Mouse (Mus musculus) cerebellum, adult 2 months (tissue): ENCODE results near the gene Serpinb9b. TPM values are rescaled to one million over a fixed set of nuclear protein-coding genes. Genes with fewer than 3 reads are reported as not detected.
"Not testable (repeated sequence)": the region's sequence is repeated elsewhere in the genome, so short reads cannot be mapped to it uniquely, and the experiment has no call there.

Experiments
- DNase-seq, 2 experiments: peaks; one replicate each; pipeline ENCODE4 v3.0.0; 2021
- H3K27ac ChIP-seq: fragments of 200-500 bp; 2 replicates; pipeline ENCODE4 v1.5.1; 2012; ENCODE audit warnings: low read length, control low read depth, inconsistent platforms; ENCODE audit not compliant: insufficient read depth
- H3K27me3 ChIP-seq: fragments of 200-500 bp; 2 replicates; pipeline ENCODE4 v1.6.1; 2012; ENCODE audit warnings: inconsistent platforms, mild to moderate bottlenecking, low read length, moderate library complexity; ENCODE audit not compliant: control insufficient read depth, insufficient read depth
- H3K4me1 ChIP-seq: fragments of 200-500 bp; 2 replicates; pipeline ENCODE4 v1.6.1; 2011; ENCODE audit warnings: low read length; ENCODE audit not compliant: control insufficient read depth, insufficient read depth
- H3K4me3 ChIP-seq: fragments of 200-500 bp; replicated peaks from 2 replicates; pipeline ENCODE3; 2011; ENCODE audit warnings: mild to moderate bottlenecking, low read depth, low read length, control low read depth; ENCODE audit not compliant: insufficient read depth
- CTCF ChIP-seq: fragments of 200-500 bp; IDR thresholded peaks from 2 replicates; pipeline ENCODE4 v1.5.1; 2011; ENCODE audit warnings: low read depth, mild to moderate bottlenecking, control low read depth, low read length, moderate library complexity, borderline replicate concordance; ENCODE audit not compliant: insufficient read depth
- POLR2A ChIP-seq: fragments of 200-500 bp; IDR thresholded peaks from 2 replicates; pipeline ENCODE4 v1.6.1; 2011; ENCODE audit warnings: low read length, control low read depth, borderline replicate concordance; ENCODE audit not compliant: insufficient read depth
- WGBS: fragments of 180-500 bp; shearing (Covaris S2); methylation state at CpG from one replicate; pipeline ENCODE4 v1.1.7; 2018; 5-methylcytosine and 5-hydroxymethylcytosine counted together
- polyA plus RNA-seq: library from polyadenylated mRNA; depleted of rRNA; stranded (reverse); fragments of >200 nt; gene quantifications from 2 replicates; pipeline ENCODE4 v1.2.3, GENCODE M21; 2012

The Serpinb9b gene
- polyA plus RNA-seq, 1 experiment, result 0.03 TPM

DNA sequence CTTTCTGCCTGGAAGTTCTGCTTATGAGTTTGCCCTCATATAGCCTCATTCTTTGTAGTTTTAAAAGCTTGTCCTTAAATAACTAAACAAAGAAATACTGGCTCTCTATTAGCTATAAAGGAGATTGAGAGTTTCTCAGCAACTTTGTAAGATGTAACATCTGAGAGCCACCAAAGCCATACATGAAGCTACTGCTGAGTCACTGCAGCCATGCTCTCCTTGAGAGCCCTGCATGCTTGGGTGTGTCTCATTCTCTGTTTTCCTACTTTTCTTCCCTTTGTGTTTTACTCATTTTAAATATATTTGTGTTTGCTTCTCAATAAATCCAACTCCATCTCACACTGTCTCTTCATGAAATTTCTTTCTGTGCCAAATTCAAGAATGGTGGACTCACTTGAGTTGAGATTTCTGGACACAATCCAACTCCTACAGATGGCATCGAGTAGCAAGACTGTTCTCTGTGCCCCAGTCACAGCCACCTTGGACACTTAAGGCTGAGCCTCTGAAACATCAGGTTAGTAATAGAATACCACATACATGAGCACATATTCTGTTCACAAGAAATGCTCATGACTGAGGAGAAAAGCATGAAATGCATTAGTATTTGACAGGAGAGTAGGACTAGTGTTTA lies 674 bp upstream of the Serpinb9b start:
- TF ChIP-seq CTCF, result no peak
- TF ChIP-seq POLR2A, result no peak
- 0% methylated on average over 1 of the region's 1 CpGs for WGBS
- Histone ChIP-seq H3K4me1 (no peaks in the 10 kb centered on the region), H3K27me3 (no peaks in the 10 kb centered on the region), H3K27ac (no peak overlapping the region), H3K4me3 (no peak overlapping the region)
- peak in 1 of 2 experiments; percentile 3 for DNase-seq

DNA sequence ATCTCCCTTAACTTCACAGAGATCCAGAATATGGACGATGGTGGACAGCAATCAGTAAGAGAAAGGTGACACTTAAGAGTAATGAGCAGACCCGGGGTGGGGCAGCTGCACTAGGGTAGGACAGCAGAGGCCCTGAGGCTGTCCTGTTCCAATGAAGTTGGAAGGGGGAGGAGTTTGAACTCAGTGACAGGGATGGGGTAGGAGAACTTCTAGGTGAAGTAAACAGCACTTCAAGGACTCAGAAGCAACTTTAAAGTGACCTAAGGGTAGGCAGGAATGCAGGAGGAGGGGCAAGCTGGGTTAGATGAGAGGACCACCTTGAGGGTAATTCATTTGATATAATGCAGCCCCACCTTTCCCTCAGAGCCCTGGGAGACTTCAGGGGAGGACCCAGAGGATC lies 930 bp downstream of the Serpinb9b start:
- no peak overlapping the region for H3K27ac ChIP-seq
- H3K4me1 ChIP-seq, result no peaks in the 10 kb centered on the region
- no peak for DNase-seq
- TF ChIP-seq CTCF (no peak), POLR2A (no peak)
- no peaks in the 10 kb centered on the region for H3K27me3 ChIP-seq
- WGBS, result 77% methylated on average over 2 of the region's 2 CpGs
- no peak overlapping the region for H3K4me3 ChIP-seq

DNA sequence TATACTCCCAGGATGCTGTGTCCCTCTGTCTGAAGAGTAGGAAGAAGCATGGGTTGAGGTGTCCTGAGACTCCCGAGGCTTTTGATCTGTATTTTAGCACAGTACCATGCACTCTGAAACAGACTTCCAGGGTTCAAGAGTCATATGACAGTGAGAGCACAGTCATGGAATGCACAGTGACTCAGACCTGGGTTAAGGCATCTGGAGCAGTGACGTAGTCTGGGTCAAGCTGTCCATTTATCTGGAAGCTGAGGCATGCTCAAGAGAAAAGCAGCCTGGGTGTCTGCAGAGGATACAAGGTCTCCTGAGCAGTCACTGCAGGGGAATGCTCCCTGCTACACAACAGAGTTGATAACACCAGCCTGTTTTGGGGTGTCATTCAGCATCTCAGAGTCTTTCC lies 1.3 kb downstream of the Serpinb9b start:
- WGBS, result 91% methylated on average over 2 of the region's 2 CpGs
- no peak for DNase-seq
- H3K27me3 ChIP-seq, result no peaks in the 10 kb centered on the region
- H3K4me1 ChIP-seq, result no peaks in the 10 kb centered on the region
- no peak overlapping the region for H3K4me3 ChIP-seq
- H3K27ac ChIP-seq, result no peak overlapping the region
- TF ChIP-seq CTCF, result no peak
- TF ChIP-seq POLR2A, result no peak

DNA sequence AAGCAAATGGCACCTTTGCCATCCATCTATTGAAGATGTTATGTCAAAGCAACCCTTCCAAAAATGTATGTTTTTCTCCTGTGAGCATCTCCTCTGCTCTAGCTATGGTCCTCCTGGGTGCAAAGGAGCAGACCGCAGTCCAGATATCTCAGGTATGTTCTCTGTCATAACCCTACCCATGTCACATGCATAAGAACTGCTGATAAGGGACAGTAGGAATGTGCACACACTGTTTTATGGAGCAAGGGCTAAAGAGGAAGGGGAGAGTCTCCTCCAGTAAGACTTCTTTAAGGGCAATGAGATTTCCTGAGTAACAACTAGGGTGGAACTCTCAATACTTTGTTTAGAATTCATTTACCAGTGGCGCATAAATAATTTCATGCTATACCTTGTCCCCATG lies 2.3 kb downstream of the Serpinb9b start:
- not testable (repeated sequence) for H3K4me3 ChIP-seq, H3K27ac ChIP-seq, DNase-seq, H3K27me3 ChIP-seq, H3K4me1 ChIP-seq
- 99% methylated on average over 2 of the region's 2 CpGs for WGBS

DNA sequence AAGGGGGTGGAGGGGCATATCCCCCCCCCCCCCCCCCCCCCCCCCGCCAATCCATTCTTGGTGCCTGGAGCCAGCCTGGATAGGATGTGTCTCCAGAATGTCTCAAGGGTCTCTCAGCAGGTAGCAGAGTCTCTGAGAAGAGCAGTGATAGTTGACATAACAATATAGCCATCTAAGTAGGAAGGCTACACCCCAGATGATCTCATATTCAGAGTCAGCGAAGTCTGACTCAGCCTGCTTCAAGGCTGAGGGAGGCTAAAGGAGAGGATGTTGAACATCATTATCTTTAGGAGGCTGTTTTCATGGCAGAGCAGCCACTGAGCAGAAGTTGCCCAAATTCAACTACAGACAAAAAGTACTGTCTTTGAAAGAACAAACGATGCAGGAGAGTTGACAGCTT lies 3.1 kb downstream of the Serpinb9b start:
- WGBS, result 74% methylated on average over 3 of the region's 3 CpGs
- no peaks in the 10 kb centered on the region for H3K4me1 ChIP-seq
- no peak for TF ChIP-seq CTCF
- no peak for TF ChIP-seq POLR2A

DNA sequence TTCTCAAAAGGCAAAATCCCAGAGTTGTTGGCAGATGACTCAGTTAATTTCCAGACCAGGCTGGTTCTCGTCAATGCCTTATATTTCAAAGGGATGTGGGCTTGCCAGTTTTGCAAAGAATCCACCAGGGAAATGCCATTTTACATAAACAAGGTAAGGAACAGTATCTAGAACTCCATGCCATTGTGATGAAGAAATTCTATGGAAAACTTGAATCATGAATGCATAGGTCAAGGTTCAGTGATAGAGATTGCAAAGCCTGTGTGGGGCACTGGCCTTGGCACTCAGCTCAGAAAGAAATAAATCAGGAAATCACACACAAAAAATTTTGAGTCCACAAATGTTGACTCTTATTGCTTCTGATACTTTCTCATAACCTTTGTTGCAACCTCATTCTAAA lies 8.3 kb downstream of the Serpinb9b start:
- TF ChIP-seq CTCF, result no peak
- no peak for TF ChIP-seq POLR2A
- no peak overlapping the region for H3K4me3 ChIP-seq
- H3K27me3 ChIP-seq, result no peaks in the 10 kb centered on the region
- H3K4me1 ChIP-seq, result no peaks in the 10 kb centered on the region
- WGBS, result 65% methylated on average over 1 of the region's 1 CpGs
- no peak for DNase-seq
- H3K27ac ChIP-seq, result no peak overlapping the region

More for the DNA sequence above, 3.1 kb downstream of the Serpinb9b start:
- no peak for DNase-seq
- no peak overlapping the region for H3K27ac ChIP-seq
- H3K27me3 ChIP-seq, result no peaks in the 10 kb centered on the region
- no peak overlapping the region for H3K4me3 ChIP-seq

DNA sequence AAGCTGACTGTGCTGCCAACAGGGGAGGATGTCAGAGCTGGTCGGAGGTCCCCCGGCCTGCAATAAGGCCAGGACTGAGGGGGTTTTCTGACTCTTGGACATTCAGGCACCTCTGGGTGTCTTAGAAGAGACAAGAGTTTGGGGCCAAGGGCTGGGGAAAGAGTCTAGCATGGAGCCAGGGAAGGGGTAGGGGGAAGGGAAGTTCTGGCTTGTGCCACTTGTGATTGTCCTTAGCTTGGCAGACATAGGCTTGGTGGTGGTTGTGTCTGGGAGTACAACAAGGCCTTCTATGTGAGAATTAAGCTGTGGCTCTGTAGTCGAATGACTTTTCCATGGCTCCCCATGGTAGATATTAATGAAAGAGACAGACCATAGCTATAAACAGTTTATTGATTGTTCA lies 16.3 kb downstream of the Serpinb9b start:
- Histone ChIP-seq H3K27me3 (no peaks in the 10 kb centered on the region), H3K4me1 (no peaks in the 10 kb centered on the region), H3K4me3 (no peak overlapping the region), H3K27ac (no peak overlapping the region)
- TF ChIP-seq POLR2A, result no peak
- no peak for TF ChIP-seq CTCF
- no peak for DNase-seq
- WGBS, result 96% methylated on average over 3 of the region's 3 CpGs

DNA sequence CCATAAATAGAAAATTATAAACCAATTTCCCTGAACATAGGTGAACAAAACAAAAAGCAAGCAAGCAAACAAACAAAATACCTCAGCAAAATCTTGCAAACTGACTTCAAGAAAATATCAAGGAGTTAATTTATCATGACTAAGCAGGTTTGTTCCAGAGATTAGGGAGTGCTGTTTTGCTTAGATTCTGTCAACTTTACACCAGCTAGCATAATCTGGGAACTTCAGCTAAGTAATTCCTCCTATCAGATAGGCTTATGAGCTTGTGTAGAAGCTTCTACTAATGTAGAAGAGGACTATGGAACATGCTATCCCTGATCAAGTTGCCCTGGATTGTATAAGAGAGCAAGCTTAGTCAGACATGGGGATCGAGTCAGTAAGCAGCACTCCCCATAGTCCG lies 20.0 kb downstream of the Serpinb9b start:
- no peak overlapping the region for H3K4me3 ChIP-seq
- H3K27me3 ChIP-seq, result no peaks in the 10 kb centered on the region
- DNase-seq, result no peak
- TF ChIP-seq POLR2A, result no peak
- TF ChIP-seq CTCF, result no peak
- H3K27ac ChIP-seq, result no peak overlapping the region
- WGBS, result 95% methylated on average over 2 of the region's 2 CpGs
- no peaks in the 10 kb centered on the region for H3K4me1 ChIP-seq
